Mouse (Mus musculus): Measurements from ENCODE around the gene Zdhhc12.
"Not testable (repeated sequence)": the region's sequence is repeated elsewhere in the genome, so short reads cannot be mapped to it uniquely, and the experiment has no call there.

Zdhhc12 gene

DNA sequence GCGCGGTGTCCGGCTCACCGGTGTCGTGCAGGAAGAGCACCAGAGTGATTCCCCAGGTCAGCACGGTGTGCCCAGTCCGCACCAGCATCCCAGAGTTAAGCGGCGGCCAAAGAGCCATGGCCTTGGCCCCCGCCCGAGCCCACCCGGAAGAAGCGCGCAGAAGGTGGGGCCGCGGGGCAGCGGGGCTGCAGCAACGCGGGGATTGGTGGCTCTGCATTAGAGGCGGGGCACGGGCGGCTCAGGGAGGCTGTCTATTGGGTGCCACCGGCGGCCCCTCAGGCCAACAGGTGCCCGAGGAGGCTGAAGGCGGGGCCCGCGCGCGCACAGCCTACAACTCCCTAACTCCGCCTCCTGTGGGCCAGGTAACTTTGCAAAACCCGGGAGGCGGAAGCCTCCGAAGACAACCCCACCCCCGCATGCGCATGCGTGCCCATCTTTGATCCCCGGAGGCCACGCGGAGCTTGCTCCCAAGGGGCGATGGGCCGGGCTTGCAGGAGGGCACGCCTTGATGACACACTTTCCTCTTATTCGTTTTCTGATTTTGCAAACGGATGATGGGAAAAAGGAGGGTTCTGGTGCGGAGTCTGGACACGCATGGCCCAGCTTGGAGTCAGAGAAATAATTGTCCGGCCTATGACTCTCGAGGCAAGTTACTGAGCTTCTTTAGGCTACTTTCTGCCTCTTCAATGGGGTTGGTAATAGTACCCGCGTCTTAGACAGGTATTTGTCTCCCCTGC lies at the start of gene Zdhhc12:
TSS of gene Zdhhc12 (minus strand) at position 178 of the 737 bp plus-strand sequence.
- peak; percentile 87 for DNase-seq (ENCODE audit: low spot score)

GRCm38 (mm10) chr2:30140021-30140420 lies 46.6 kb upstream of the Zdhhc12 start:
- DNase-seq (ENCODE audit: low spot score) = not testable (repeated sequence)

GRCm38 (mm10) chr2:30136458-30136857 lies 43.0 kb upstream of the Zdhhc12 start:
- no peak for DNase-seq (ENCODE audit: low spot score)

GRCm38 (mm10) chr2:30134928-30135620 lies 41.6 kb upstream of the Zdhhc12 start:
- DNase-seq (ENCODE audit: low spot score) = no peak

DNA sequence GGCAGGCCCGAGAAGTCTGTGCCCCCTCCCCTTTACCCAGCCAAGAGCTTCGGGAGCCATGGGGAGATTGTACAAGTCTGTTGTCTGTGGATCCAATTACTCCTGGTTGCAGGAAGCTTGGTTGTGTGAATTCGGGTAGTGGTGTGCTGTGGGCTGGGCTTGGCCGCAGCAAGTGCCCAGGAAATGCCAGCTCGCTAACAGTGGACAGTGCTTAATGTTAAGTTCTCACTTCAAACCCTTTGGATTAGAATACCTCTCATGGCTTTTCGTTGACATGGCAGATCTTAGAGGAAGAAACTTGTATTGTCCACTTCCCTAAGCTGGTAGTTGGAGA lies 40.9 kb upstream of the Zdhhc12 start:
- no peak for DNase-seq (ENCODE audit: low spot score)

GRCm38 (mm10) chr2:30133613-30134377 lies 40.3 kb upstream of the Zdhhc12 start, which contains the start of gene Tbc1d13:
Gene Tbc1d13, plus strand, starts transcription at chr2:30133746.
- peak; percentile 95 for DNase-seq (ENCODE audit: low spot score)

GRCm38 (mm10) chr2:30132801-30133612 lies 39.6 kb upstream of the Zdhhc12 start:
- no peak for DNase-seq (ENCODE audit: low spot score)

GRCm38 (mm10) chr2:30131240-30131639 lies 37.8 kb upstream of the Zdhhc12 start:
- DNase-seq (ENCODE audit: low spot score) = not testable (repeated sequence)

GRCm38 (mm10) chr2:30130156-30130555 lies 36.7 kb upstream of the Zdhhc12 start:
- no peak for DNase-seq (ENCODE audit: low spot score)

GRCm38 (mm10) chr2:30128789-30129188 lies 35.3 kb upstream of the Zdhhc12 start:
- DNase-seq (ENCODE audit: low spot score) = no peak

DNA sequence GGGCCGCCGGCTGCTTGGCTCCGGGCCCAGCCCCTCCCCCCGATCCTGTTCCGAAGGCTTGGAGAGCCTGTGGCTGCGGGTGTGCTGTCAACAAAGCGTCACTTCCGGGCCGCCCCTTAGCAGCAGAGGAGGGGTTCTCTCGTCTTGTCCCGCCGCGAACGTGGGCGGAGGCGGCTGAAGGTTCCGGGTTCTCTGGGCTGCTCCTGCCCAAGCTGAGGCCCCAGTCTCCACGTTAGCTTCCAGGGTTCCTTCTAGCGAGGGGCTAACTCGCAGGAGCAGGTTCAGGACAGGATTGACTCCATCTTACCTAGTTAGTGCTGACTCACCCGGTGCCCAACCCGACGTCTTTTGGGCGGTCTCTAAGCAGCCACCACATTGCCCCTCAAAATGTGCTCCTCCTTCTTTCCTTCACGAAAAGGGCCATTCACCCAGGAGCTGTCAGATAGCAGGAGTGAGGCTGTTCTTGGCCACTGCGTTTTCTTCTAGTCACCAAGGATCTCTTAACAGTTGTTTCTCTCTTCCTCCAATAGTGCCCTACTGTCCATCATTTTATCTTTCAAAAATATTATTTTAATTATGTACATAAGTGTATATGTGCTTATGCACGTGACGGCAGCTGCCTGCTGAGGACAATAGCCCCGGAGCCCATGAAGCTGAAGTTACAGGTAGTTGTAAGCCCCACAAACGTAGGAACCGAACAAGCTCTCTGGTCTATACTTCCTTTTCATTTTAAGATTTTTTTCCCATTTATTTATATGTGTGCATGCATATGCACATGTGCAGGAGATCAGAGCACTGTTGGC lies 31.2 kb upstream of the Zdhhc12 start, which contains the start of gene Zer1:
TSS of gene Zer1 (minus strand) at position 114 of the 803 bp plus-strand sequence.
- DNase-seq (ENCODE audit: low spot score) = peak; percentile 91

DNA sequence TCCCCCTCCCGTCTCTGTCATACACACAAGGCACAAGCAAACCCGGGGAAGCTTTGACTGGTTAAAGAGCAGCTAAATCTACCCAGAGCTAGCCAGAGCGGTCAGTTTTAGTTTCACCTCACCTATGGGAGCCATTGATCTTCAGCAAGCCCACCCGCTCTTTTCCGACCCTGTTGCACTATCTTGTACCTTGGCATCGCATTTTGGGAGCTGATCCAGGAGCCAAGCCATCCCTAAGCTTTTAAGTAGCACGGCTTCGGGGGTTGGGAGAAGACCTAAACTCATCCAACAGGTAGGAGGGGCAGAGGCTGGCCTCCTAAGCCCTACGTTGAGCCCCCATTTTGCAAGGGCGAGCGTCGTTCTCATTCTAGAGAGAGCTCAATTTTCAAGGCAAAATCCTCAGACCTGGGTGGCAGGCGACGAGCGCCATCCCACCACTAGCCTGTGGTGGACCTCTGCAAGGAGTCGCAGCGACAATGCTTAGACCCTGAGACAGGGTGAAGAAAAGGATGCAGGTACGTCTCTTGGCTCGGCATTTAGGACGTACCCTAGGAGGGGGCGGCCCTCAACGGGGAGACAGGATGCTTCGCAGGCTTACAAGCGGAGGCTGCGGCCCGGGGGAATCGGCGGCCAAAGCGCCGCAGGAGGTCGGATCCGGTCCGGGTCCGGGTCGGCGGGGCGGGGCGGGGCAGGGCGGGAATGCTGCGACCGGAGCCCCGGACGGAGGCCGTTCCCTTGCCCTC lies 30.5 kb upstream of the Zdhhc12 start:
- DNase-seq (ENCODE audit: low spot score) = no peak

- DNase-seq (ENCODE audit: low spot score) = no peak
Observed at GRCm38 (mm10) chr2:30122766-30123165, 29.3 kb upstream of the Zdhhc12 start.

DNA sequence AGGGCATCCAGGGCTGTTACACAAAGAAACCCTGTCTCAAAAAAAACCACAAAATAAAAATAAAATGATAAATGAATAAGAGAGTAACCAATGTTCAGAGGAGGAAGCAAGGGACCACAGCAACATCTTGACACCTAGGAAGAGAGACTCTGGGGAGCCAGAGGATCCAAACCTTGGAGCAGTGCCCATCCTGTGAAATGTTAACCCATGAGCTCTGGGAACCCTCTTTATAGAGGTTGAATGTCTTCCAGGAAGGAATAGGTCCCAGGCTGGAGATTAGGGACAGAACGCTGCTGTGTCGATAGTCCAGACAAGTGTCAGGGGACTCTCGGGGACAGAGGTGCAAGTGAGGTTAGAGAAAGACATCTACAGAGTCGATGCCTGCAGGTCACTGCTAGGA lies 26.8 kb upstream of the Zdhhc12 start:
- no peak for DNase-seq (ENCODE audit: low spot score)

DNA sequence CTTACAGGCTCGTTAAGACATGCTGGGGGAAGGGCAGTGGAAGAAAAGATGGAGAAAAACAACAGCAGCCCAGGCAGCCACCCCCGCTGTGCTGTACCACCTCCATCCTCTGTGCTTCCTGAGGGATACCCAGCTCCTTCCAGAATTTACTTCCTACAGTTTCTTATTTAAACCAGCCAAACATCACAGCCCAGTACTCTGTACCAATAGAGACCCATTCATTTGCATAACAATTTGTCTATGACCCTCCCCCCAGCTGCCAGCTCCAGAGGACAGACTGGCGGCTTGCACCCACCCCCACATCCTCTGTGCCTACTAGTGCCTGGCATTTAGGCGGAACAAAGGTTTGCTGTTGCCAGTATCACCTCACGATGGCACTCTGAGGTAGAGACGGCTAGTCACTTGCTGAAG lies 26.2 kb upstream of the Zdhhc12 start:
- DNase-seq (ENCODE audit: low spot score) = peak; percentile 64

GRCm38 (mm10) chr2:30112564-30112963 lies 19.1 kb upstream of the Zdhhc12 start:
- no peak for DNase-seq (ENCODE audit: low spot score)

- no peak for DNase-seq (ENCODE audit: low spot score)
Observed at GRCm38 (mm10) chr2:30111500-30111899, 18.1 kb upstream of the Zdhhc12 start.

- no peak for DNase-seq (ENCODE audit: low spot score)
Observed at GRCm38 (mm10) chr2:30108260-30108659, 14.8 kb upstream of the Zdhhc12 start.

DNA sequence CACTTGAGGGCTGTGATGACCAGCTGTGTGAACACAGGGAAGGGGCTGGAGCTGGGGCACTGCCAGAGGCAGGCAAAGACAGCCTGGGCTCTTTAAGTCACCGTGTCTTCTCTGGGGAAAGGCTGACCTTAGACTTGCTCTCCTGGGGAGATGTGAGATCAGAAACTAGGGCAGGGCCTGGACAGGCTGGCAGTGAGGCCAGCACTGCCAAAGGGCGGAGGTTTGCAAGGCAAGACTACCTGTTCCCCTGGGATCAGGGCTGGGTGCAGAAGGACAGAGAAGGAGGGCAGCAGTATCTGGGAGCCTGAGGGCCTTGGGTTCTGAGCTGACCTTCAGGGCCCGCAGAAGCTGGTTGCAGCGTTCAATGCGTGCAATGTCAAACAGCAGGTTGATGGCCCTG lies 14.2 kb upstream of the Zdhhc12 start:
- DNase-seq (ENCODE audit: low spot score) = no peak

- DNase-seq (ENCODE audit: low spot score) = no peak
Observed at GRCm38 (mm10) chr2:30106364-30106763, 12.9 kb upstream of the Zdhhc12 start.
